Mouse (Mus musculus): ENCODE measurements around the gene Olfr1360.
"Not testable (repeated sequence)": the region's sequence is repeated elsewhere in the genome, so short reads cannot be mapped to it uniquely, and the experiment has no call there.

Gene Olfr1360

GRCm38 (mm10) chr13:21677305-21677704 lies at the start of gene Olfr1360:
Gene Olfr1360 (minus strand): TSS chr13:21677405.
- DNase-seq, result no peak

GRCm38 (mm10) chr13:21722993-21723836 lies 46.0 kb upstream of the Olfr1360 start:
- no peak for DNase-seq

GRCm38 (mm10) chr13:21722373-21722925 lies 45.2 kb upstream of the Olfr1360 start:
- no peak for DNase-seq

- DNase-seq, result peak; percentile 62 to 74
These were observed 44.7 kb upstream of the Olfr1360 start, which contains the start of gene Hist1h2bm for GRCm38 (mm10) chr13:21721757-21722372. Gene Hist1h2bm (plus strand): TSS chr13:21722044.

GRCm38 (mm10) chr13:21721107-21721756 lies 44.0 kb upstream of the Olfr1360 start:
- DNase-seq, result not testable (repeated sequence)

- no peak for DNase-seq
These were observed 41.3 kb upstream of the Olfr1360 start for GRCm38 (mm10) chr13:21718381-21719080.

GRCm38 (mm10) chr13:21717397-21718357 lies 40.5 kb upstream of the Olfr1360 start, which contains the start of gene Hist1h3h:
Gene Hist1h3h (plus strand): TSS chr13:21717659.
- peak; percentile 81 to 90 for DNase-seq

GRCm38 (mm10) chr13:21716540-21717391 lies 39.6 kb upstream of the Olfr1360 start:
- peak in 1 of 2 experiments; percentile 24 for DNase-seq

- DNase-seq, result peak; percentile 82 to 85
These were observed 38.8 kb upstream of the Olfr1360 start, which contains the start of the genes Hist1h2bl and Hist1h2ai for GRCm38 (mm10) chr13:21715864-21716539. Gene Hist1h2bl (minus strand): TSS chr13:21716143. Gene Hist1h2ai (plus strand): TSS chr13:21716422.

- DNase-seq, result no peak
These were observed 38.1 kb upstream of the Olfr1360 start for GRCm38 (mm10) chr13:21715131-21715863.

- DNase-seq, result peak in 1 of 2 experiments; percentile 79
These were observed 37.5 kb upstream of the Olfr1360 start for GRCm38 (mm10) chr13:21714725-21715124.

- no peak for DNase-seq
These were observed 34.5 kb upstream of the Olfr1360 start for GRCm38 (mm10) chr13:21711698-21712097.

- DNase-seq, result peak; percentile 55 to 81
These were observed 33.8 kb upstream of the Olfr1360 start for GRCm38 (mm10) chr13:21710821-21711525.

- peak; percentile 87 to 92 for DNase-seq
These were observed 33.0 kb upstream of the Olfr1360 start for GRCm38 (mm10) chr13:21710031-21710711.

GRCm38 (mm10) chr13:21706669-21707068 lies 29.5 kb upstream of the Olfr1360 start:
- DNase-seq, result no peak

- no peak for DNase-seq
These were observed 20.6 kb upstream of the Olfr1360 start, which contains the start of gene Olfr1359 for GRCm38 (mm10) chr13:21697811-21698210. Gene Olfr1359 (plus strand): TSS chr13:21698111.

- DNase-seq, result no peak
These were observed 13.9 kb downstream of the Olfr1360 start, which contains the start of gene Olfr1361 for GRCm38 (mm10) chr13:21663286-21663685. Gene Olfr1361 (minus strand): TSS chr13:21663386.

All from lung, postnatal 4 days (tissue).